Mouse (Mus musculus): ENCODE measurements around the gene Vmn2r109. TPM values are rescaled to one million over a fixed set of nuclear protein-coding genes. Genes with fewer than 3 reads are reported as not detected.
"Not testable (repeated sequence)": the region's sequence is repeated elsewhere in the genome, so short reads cannot be mapped to it uniquely, and the experiment has no call there.

Vmn2r109 gene
- polyA plus RNA-seq (2012; ENCODE audit: insufficient read depth, insufficient read length, missing spikeins): not detected in 2 replicates

DNA sequence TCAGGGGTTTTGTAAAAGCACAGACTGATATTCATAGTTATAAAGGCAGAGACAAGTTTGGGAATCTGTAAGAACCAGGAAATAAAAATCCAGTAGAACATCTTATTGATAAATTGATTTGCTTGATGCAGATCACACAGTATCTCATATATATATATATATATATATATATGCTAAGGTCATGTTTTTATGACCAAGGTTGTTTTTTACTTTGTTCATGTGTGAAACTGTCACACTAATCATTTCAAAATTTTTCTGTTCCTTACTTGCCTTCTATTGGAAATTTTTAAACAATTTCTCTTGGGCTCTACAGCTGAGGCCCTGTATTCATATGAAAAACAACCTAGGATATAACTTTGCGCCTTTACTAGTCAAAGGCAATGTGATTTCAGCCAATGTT lies at the start of gene Vmn2r109:
TSS of gene Vmn2r109 (minus strand) at position 101 of the 400 bp plus-strand sequence.
- TF ChIP-seq CTCF (IDR thresholded peaks at IDR 0.05; ENCODE audit: low read depth, low read length) (no peak), POLR2A (IDR thresholded peaks at IDR 0.05; ENCODE audit: borderline replicate concordance, low read depth, low read length) (no peak)
- Histone ChIP-seq H3K4me1 (ENCODE audit: control insufficient read depth, insufficient read depth, low read length) (no peaks in the 10 kb centered on the region), H3K27ac (ENCODE audit: insufficient read depth, low read depth, low read length) (no peak within 1 kb of the TSS), H3K4me3 (ENCODE audit: insufficient read depth, low read length) (no peak within 1 kb of the TSS)

DNA sequence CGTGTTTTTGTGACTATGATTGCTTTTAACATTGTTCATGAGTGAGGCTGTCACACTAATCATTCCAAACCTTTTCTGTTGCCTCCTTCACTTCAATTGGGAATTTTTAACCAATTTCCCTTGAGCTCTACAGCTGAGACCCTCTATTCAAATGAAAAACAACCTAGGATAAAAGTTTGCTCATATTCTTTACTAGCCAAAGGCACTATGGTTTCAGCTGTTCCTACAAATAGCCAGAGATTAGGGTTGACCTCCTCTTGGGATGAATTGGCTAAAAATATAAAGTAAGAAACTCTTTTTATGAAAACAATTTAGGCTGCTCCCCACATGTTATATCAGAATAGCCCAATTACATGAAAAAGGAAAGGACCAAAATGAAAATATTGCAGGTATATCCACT lies 31.8 kb upstream of the Vmn2r109 start, which contains the start of gene Vmn2r110:
TSS of gene Vmn2r110 (minus strand) at position 101 of the 400 bp plus-strand sequence.
- H3K27ac ChIP-seq (ENCODE audit: insufficient read depth, low read depth, low read length): no peak within 1 kb of the TSS
- no peaks in the 10 kb centered on the region for H3K4me1 ChIP-seq (ENCODE audit: control insufficient read depth, insufficient read depth, low read length)
- TF ChIP-seq CTCF (IDR thresholded peaks at IDR 0.05; ENCODE audit: low read depth, low read length): no peak
- no peak for TF ChIP-seq POLR2A (IDR thresholded peaks at IDR 0.05; ENCODE audit: borderline replicate concordance, low read depth, low read length)
- no peak within 1 kb of the TSS for H3K4me3 ChIP-seq (ENCODE audit: insufficient read depth, low read length)

DNA sequence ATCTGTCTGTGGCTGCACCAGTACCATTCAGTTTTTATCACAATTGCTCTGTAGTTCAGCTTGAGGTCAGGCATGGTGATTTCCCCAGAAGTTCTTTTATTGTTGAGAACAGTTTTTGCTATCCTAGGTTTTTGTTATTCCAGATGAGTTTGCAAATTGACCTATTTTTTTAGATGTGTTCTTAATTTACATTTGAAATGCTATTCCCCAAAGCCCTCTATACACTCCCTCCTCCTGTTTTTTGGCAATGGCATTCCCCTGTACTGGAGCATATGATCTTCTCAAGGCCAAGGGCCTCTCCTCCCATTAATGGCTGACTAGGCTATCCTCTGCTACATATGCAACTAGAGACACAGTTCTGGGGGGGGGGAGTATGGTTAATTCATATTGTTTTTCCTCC lies 56.3 kb downstream of the Vmn2r109 start:
- H3K4me1 ChIP-seq (ENCODE audit: control insufficient read depth, insufficient read depth, low read length); H3K4me3 ChIP-seq (ENCODE audit: insufficient read depth, low read length): not testable (repeated sequence)

DNA sequence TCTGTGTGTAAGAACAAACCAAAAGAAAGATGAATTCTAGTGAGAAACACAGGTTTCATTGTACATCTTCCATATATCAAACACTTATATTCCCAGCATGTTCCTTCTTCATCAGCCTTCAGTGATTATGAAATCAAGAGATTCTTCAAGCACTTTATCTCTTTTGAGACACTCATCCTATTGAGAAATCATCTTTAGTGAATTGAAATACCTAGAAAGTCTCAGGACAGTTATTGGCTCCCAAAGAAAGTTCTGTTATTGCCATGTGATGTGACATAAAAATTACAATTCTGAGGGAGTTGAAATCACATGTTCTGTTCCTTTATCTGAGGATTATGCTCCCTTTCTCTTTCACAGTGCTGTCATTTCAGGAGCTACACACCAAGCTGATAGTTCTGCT lies 66.7 kb downstream of the Vmn2r109 start, which contains the start of gene Vmn1r225:
TSS of gene Vmn1r225 (plus strand) at position 301 of the 400 bp plus-strand sequence.
- H3K4me1 ChIP-seq (ENCODE audit: control insufficient read depth, insufficient read depth, low read length): no peaks in the 10 kb centered on the region
- TF ChIP-seq CTCF (IDR thresholded peaks at IDR 0.05; ENCODE audit: low read depth, low read length) (no peak), POLR2A (IDR thresholded peaks at IDR 0.05; ENCODE audit: borderline replicate concordance, low read depth, low read length) (no peak)
- no peak within 1 kb of the TSS for H3K4me3 ChIP-seq (ENCODE audit: insufficient read depth, low read length)
- H3K27ac ChIP-seq (ENCODE audit: insufficient read depth, low read depth, low read length): no peak within 1 kb of the TSS

More for the DNA sequence above, 56.3 kb downstream of the Vmn2r109 start:
- not testable (repeated sequence) for H3K27ac ChIP-seq (ENCODE audit: insufficient read depth, low read depth, low read length)

Other genes with a start within 250 kb of the Vmn2r109 start
- 0.13 TPM in 1 of 2 replicates, not detected in the other for gene Vmn2r107, start 219.5 kb downstream of the Vmn2r109 start, polyA plus RNA-seq (2012; ENCODE audit: insufficient read depth, insufficient read length, missing spikeins)
- not detected in 2 replicates for gene Vmn1r224, start 150.6 kb downstream of the Vmn2r109 start, polyA plus RNA-seq (2012; ENCODE audit: insufficient read depth, insufficient read length, missing spikeins)
- gene Vmn2r108, start 83.4 kb downstream of the Vmn2r109 start, polyA plus RNA-seq (2012; ENCODE audit: insufficient read depth, insufficient read length, missing spikeins): not detected in 2 replicates
- not detected in 2 replicates for gene Vmn1r225, start 66.6 kb downstream of the Vmn2r109 start, polyA plus RNA-seq (2012; ENCODE audit: insufficient read depth, insufficient read length, missing spikeins)
- not detected in 2 replicates for gene Vmn2r110, start 31.7 kb upstream of the Vmn2r109 start, polyA plus RNA-seq (2012; ENCODE audit: insufficient read depth, insufficient read length, missing spikeins)
- not detected in 2 replicates for gene Fpr-rs3, start 60.1 kb upstream of the Vmn2r109 start, polyA plus RNA-seq (2012; ENCODE audit: insufficient read depth, insufficient read length, missing spikeins)
- not detected in 2 replicates for gene Vmn1r226, start 118.1 kb upstream of the Vmn2r109 start, polyA plus RNA-seq (2012; ENCODE audit: insufficient read depth, insufficient read length, missing spikeins)
- 0.11 and 0.20 TPM in 2 replicates for gene Vmn1r227, start 165.1 kb upstream of the Vmn2r109 start, polyA plus RNA-seq (2012; ENCODE audit: insufficient read depth, insufficient read length, missing spikeins)
- not detected in 2 replicates for gene Vmn1r228, start 221.4 kb upstream of the Vmn2r109 start, polyA plus RNA-seq (2012; ENCODE audit: insufficient read depth, insufficient read length, missing spikeins)
- 0.17 TPM in 1 of 2 replicates, not detected in the other for gene Vmn1r229, start 246.8 kb upstream of the Vmn2r109 start, polyA plus RNA-seq (2012; ENCODE audit: insufficient read depth, insufficient read length, missing spikeins)